Mouse (Mus musculus) embryonic facial prominence, embryonic 11.5 days (tissue): Measurements from ENCODE around the gene Styx. TPM values are rescaled to one million over a fixed set of nuclear protein-coding genes. Genes with fewer than 3 reads are reported as not detected.
A peak's percentile ranks its signal among the peaks of the same experiment; 100 is the strongest.
"Not testable (repeated sequence)": the region's sequence is repeated elsewhere in the genome, so short reads cannot be mapped to it uniquely, and the experiment has no call there.

Experiments
- ATAC-seq: fragments of 200-750 bp; cut with Nextera tagmentation; replicated peaks from 2 replicates; pipeline ENCODE4 v1.8.0; 2017; ENCODE audit warnings: low read depth; ENCODE audit not compliant: insufficient number of reproducible peaks, low FRiP score, low TSS enrichment
- DNase-seq: peaks from one replicate; pipeline ENCODE4 v3.0.0-alpha.2; 2015; ENCODE audit warnings: low spot score
- H3K27ac ChIP-seq: fragments of 300-500 bp; sonication (generic); replicated peaks from 2 replicates; pipeline ENCODE4 v1.5.1; 2014; ENCODE audit warnings: mild to moderate bottlenecking, low read depth, low read length, control low read depth
- H3K27me3 ChIP-seq: fragments of 300-500 bp; sonication (generic); 2 replicates; pipeline ENCODE4 v1.6.1; 2014; ENCODE audit warnings: mild to moderate bottlenecking, low read length, moderate library complexity, mixed read lengths; ENCODE audit not compliant: control insufficient read depth, insufficient read depth
- H3K36me3 ChIP-seq: fragments of 300-500 bp; sonication (generic); replicated peaks from 2 replicates; pipeline ENCODE4 v1.6.1; 2014; ENCODE audit warnings: low read depth, mild to moderate bottlenecking, low read length, moderate library complexity, mixed read lengths; ENCODE audit not compliant: control insufficient read depth, insufficient read depth
- H3K4me1 ChIP-seq: fragments of 300-500 bp; sonication (generic); 2 replicates; pipeline ENCODE4 v1.6.1; 2014; ENCODE audit warnings: low read length, mixed read lengths; ENCODE audit not compliant: control insufficient read depth, insufficient read depth
- H3K4me2 ChIP-seq: fragments of 300-500 bp; sonication (generic); 2 replicates; pipeline ENCODE4 v1.6.1; 2014; ENCODE audit warnings: low read depth, mild to moderate bottlenecking, control low read depth, low read length, moderate library complexity
- H3K4me3 ChIP-seq: fragments of 300-500 bp; sonication (generic); 2 replicates; pipeline ENCODE4 v1.5.1; 2014; ENCODE audit warnings: low read depth, low read length, control low read depth
- H3K9ac ChIP-seq: fragments of 300-500 bp; sonication (generic); replicated peaks from 2 replicates; pipeline ENCODE4 v1.6.1; 2014; ENCODE audit warnings: mild to moderate bottlenecking, control low read depth, low read length
- H3K9me3 ChIP-seq: fragments of 300-500 bp; sonication (generic); replicated peaks from 2 replicates; pipeline ENCODE4 v1.6.1; 2016; ENCODE audit warnings: mild to moderate bottlenecking, low read length, inconsistent platforms, mixed read lengths; ENCODE audit not compliant: control insufficient read depth
- WGBS: fragments of 180-500 bp; shearing (Covaris S2); extraction: QIAGEN DNeasy Blood & Tissue Kit; methylation state at CpG from one replicate; pipeline ENCODE4 v1.1.7; 2014; 5-methylcytosine and 5-hydroxymethylcytosine counted together
- polyA plus RNA-seq: library from polyadenylated mRNA; unstranded; fragments of >200 nt; fragmentation: Nextera tagmentation; extraction: Ambion mirVana; gene quantifications from 2 replicates; pipeline ENCODE4 v1.2.1, GENCODE M21; 2014

Styx gene
- polyA plus RNA-seq, 1 experiment from 2014 or later: 33.4 TPM

GRCm38 (mm10) chr14:45404813-45405212, 53.9 kb downstream of the Styx start, which contains the start of gene Gnpnat1:
Gene Gnpnat1 (minus strand): TSS chr14:45404913.
- 87% methylated on average over 1 of the region's 3 CpGs for WGBS
- DNase-seq, H3K36me3 ChIP-seq, ATAC-seq, H3K27me3 ChIP-seq, H3K9ac ChIP-seq, H3K27ac ChIP-seq, H3K4me1 ChIP-seq, H3K4me2 ChIP-seq, H3K4me3 ChIP-seq, H3K9me3 ChIP-seq: not testable (repeated sequence)

DNA sequence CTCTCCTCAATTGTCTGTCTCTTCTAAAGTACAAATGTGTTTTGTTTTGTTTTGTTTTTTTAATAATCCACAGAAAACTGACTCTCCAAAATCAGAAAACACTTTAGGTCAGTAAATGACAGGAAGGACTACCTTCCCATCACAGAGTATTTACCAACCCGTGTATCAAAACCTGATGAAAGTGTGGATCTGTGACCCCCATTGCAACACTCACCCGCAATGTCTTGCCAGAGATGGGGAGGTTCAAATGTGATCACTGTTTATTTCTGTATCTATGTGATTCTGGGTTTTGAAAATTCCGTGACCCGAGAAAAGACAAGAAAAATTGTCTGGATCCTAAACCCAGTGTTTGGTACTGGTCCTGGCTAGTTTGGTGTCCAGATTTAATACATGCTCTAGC, 65.4 kb downstream of the Styx start:
- 92% methylated on average over 4 of the region's 4 CpGs for WGBS
- Histone ChIP-seq H3K4me1 (no peaks in the 10 kb centered on the region), H3K4me2 (no peak overlapping the region), H3K4me3 (no peak overlapping the region), H3K36me3 (no peaks in the 10 kb centered on the region), H3K27me3 (no peaks in the 10 kb centered on the region), H3K9ac (no peak overlapping the region), H3K9me3 (no peaks in the 10 kb centered on the region), H3K27ac (no peak overlapping the region)
- DNase-seq (no peak), ATAC-seq (no peak)

DNA sequence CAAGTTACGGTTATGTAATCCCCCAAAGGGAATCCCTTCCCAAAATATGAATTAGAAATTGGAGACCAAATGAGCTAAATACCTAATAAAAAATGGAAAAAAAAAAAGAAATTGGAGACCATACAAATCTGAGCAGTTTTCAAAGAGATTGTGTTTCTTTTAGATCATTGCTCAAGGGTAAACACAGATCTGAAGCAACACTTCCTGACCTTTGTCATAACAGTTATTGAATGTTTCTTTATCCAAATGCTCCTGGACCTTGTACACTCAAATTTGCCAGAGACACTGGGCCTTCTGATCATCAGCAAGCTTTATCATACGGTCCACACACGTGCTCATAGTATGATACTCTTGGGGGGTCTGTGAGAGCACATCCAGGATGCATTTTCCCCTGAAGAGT, 67.7 kb downstream of the Styx start:
- Histone ChIP-seq H3K27ac (no peak overlapping the region), H3K9ac (no peak overlapping the region), H3K4me2 (no peak overlapping the region), H3K36me3 (no peaks in the 10 kb centered on the region), H3K4me3 (no peak overlapping the region), H3K4me1 (no peaks in the 10 kb centered on the region), H3K27me3 (no peaks in the 10 kb centered on the region), H3K9me3 (no peaks in the 10 kb centered on the region)
- ATAC-seq (no peak), DNase-seq (no peak)
- 75% methylated on average over 3 of the region's 3 CpGs for WGBS

- DNase-seq (no peak), ATAC-seq (no peak)
- no peaks in the 10 kb centered on the region for H3K9me3 ChIP-seq
- H3K4me3 ChIP-seq: no peak overlapping the region
- H3K27ac ChIP-seq: no peak overlapping the region
- H3K36me3 ChIP-seq: no peaks in the 10 kb centered on the region
- 67% methylated on average over 4 of the region's 4 CpGs for WGBS
- no peak overlapping the region for H3K4me2 ChIP-seq
- H3K9ac ChIP-seq: no peak overlapping the region
- no peaks in the 10 kb centered on the region for H3K4me1 ChIP-seq
- no peaks in the 10 kb centered on the region for H3K27me3 ChIP-seq
These were observed 68.4 kb downstream of the Styx start for GRCm38 (mm10) chr14:45419323-45419722.

DNA sequence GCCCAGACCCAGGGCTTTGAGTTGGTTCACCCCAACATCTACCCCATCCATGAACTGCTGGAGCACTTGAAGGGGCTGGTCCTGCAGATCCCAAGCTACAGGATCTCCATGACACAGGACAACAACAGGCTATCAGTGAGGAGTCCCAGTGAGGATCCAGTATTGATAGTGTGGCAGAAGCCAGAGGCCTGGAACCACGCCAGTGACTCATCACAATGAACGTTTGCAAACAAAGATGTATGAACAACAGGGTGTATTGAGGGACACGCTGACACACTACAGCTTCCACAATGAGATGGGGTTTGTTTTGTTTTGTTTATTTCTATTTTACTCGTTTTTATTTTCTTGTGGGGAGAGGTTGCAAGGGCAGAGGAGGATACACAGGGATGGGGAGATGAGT, 71.5 kb downstream of the Styx start:
- no peak for ATAC-seq
- WGBS: 72% methylated on average over 4 of the region's 4 CpGs
- Histone ChIP-seq H3K4me1 (no peaks in the 10 kb centered on the region), H3K4me3 (no peak overlapping the region), H3K9me3 (no peaks in the 10 kb centered on the region), H3K9ac (no peak overlapping the region), H3K36me3 (no peaks in the 10 kb centered on the region), H3K27me3 (no peaks in the 10 kb centered on the region), H3K27ac (no peak overlapping the region), H3K4me2 (no peak overlapping the region)
- DNase-seq: no peak

DNA sequence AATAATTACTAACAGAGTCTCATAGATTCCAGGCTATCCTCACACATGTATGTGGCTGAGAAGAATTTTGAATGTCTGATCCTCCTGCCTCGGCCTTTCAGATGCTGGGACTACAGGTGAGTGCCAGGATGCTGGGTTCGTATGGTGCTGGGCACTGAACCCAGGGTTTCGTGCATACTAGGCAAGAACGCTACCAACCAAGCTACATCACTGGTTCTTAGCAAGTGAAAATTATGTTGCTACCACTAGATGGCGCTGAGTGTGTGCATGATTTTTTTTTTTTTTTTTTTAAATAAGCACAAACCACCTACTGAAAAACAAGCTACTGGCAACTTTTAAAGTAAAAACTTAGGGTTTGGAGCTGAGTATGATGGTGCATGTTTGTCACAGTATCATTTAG, 72.3 kb downstream of the Styx start:
- Histone ChIP-seq H3K4me3 (no peak overlapping the region), H3K9ac (no peak overlapping the region), H3K4me1 (no peaks in the 10 kb centered on the region), H3K4me2 (no peak overlapping the region), H3K9me3 (no peaks in the 10 kb centered on the region), H3K27ac (no peak overlapping the region), H3K36me3 (no peaks in the 10 kb centered on the region), H3K27me3 (no peaks in the 10 kb centered on the region)
- WGBS: 8% methylated on average over 5 of the region's 5 CpGs
- peak; percentile 89 for DNase-seq
- ATAC-seq: no peak

GRCm38 (mm10) chr14:45430066-45430842, 79.4 kb downstream of the Styx start:
- Histone ChIP-seq H3K4me3 (no peak overlapping the region), H3K9ac (no peak overlapping the region), H3K27me3 (no peaks in the 10 kb centered on the region), H3K36me3 (no peaks in the 10 kb centered on the region), H3K4me1 (no peaks in the 10 kb centered on the region), H3K9me3 (no peaks in the 10 kb centered on the region; the same call in 1 of the 2 replicates), H3K27ac (no peak overlapping the region), H3K4me2 (no peak overlapping the region)
- DNase-seq: no peak
- ATAC-seq: no peak
- WGBS: 92% methylated on average over 13 of the region's 13 CpGs

- no peaks in the 10 kb centered on the region for H3K36me3 ChIP-seq
- no peak overlapping the region for H3K27ac ChIP-seq
- no peak overlapping the region for H3K4me3 ChIP-seq
- no peaks in the 10 kb centered on the region for H3K4me1 ChIP-seq
- DNase-seq (no peak), ATAC-seq (no peak)
- WGBS: 73% methylated on average over 4 of the region's 4 CpGs
- no peak overlapping the region for H3K9ac ChIP-seq
- no peaks in the 10 kb centered on the region for H3K27me3 ChIP-seq
- H3K4me2 ChIP-seq: no peak overlapping the region
- H3K9me3 ChIP-seq: no peaks in the 10 kb centered on the region; the same call in 1 of the 2 replicates
These were observed 81.1 kb downstream of the Styx start for GRCm38 (mm10) chr14:45432003-45432402.
